Mouse (Mus musculus): Measurements from ENCODE around the gene Cgn.
"Not testable (repeated sequence)": the region's sequence is repeated elsewhere in the genome, so short reads cannot be mapped to it uniquely, and the experiment has no call there.

Cgn gene

DNA sequence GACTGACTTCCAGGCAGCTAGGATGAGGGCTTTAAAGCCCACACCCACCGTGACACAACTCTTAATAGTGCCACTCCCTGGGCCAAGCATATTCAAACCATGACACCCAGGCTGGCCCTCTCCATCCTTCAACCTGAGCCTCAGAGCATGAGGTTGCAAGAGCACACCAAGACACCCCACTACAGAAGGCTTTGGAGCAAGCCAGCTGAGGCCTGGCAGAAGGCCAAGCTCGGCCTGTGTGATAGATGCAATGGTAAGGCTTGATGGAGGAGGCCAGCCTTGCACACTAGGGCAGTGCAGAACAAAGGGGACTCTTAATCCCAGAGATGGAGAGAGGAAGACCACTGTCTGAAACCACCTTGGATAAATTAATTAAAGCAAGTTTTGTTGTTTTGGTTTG lies 3.2 kb upstream of the Cgn start:
- DNase-seq (ENCODE audit: low spot score): no peak

DNA sequence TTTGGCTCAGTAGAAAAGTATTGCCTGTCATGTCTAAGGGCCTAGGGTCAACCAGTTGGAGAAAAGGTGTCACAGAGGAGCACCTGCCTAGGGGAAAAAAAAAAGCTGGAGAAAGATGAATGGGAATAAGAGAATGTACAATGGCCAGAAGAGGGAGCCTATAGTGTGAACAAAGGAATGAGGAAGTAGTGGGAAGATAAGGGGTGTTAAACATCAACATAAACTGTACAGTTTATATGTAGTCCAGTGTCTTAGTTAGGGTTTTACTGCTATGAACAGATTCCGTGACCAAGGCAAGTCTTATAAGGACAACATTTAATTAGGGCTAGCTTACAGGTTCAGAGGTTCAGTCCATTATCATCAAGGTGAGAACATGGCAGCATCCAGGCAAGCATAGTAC lies 2.8 kb upstream of the Cgn start:
- no peak for DNase-seq (ENCODE audit: low spot score)

DNA sequence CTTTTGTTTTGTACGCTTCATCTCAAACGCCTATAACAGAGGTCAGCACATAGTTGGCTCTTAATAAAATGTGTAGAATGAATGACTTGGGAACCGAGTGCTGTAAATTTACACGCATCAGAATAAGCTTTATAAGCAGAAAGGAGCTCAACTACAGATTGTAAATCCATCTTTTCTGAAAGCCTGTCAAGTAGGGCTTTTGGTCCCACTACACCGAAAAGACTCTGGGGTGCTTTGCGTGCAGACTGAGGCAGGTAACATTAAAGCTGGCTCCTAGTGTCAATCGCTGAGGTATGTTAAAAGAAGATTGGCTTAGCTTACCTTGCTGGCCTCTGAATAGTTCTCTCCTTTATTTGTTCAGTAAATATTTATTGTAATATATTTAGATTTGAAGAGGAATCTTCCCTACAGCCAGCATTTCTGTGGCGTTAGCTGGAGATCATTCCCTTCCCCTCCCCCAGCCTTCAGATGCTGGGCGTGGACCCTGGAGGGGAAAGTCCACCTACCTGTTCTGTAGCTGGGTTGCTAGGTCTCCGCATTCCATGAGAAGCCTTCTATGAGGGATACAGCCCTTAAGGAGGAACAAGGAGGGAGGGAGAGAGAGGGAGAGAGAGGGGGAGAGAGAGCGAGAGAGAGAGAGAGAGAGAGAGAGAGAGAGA lies 959 bp upstream of the Cgn start:
- DNase-seq (ENCODE audit: low spot score): no peak

DNA sequence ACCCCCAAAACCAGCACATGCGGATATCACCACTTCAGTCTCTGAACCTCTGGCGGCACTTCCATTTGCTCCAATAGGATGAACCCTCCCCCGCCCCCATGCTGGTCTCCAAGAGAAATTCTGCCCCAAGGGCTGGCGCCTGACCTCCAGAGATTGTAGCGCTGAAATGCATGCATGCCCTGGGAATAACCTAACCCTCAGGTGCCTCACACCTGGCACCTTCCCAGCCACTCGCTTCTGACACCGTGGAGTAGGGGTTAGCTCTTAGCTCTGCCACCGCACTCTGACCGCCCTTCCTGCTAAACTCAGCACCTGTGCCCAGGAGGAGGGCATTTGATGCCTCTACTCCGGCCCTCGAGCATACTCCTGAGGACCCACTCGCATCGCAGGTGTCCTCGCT lies 334 bp downstream of the Cgn start:
- no peak for DNase-seq (ENCODE audit: low spot score)

DNA sequence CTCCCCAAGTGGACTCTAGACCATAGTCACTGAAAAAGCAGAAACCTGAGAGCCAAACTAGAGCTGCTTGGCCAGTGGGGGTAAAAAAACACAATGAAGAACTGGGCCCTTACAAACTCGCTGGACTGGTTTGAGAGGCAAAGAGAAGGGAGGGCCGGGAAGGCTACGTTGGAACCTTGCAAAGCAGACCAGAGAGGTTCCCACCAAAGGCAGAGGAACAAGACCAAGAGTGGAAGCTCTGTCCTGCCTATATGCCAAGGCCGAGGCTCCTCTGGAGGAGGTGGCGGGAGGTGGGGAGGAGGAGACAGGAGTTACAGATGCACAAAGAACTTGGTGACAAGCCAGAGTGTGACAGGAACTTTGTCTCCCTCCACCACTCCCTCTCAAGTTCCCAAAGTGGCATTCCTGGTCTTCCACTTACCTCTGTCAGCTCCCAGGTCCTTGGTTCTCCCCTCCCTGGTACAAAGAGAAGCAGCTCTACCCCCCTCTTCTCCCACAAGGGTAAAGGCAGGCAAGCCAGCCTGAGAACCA lies 2.1 kb downstream of the Cgn start:
- no peak for DNase-seq (ENCODE audit: low spot score)

DNA sequence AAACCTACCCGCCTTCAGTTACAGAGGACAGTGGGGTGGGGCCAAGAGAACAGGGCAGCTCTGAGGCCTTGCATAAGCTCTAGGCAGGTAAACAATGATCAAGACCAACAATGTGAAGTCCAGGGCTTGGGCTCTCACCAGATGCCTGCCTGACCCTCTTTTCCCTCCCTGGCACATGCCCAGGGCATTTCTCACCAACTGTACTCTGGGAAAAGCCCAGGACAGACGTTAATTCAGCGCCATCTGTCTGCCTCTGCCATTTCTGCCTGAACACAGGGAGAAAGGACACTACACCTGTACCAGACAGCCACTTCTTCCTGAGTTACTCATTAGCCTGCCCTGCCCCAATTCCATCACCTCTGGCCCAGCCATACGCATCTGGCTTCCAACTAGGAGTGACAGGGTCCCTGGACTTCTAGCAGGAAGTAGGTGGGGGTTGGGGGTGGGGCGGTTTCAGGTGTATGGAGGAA lies 2.8 kb downstream of the Cgn start:
- no peak for DNase-seq (ENCODE audit: low spot score)

DNA sequence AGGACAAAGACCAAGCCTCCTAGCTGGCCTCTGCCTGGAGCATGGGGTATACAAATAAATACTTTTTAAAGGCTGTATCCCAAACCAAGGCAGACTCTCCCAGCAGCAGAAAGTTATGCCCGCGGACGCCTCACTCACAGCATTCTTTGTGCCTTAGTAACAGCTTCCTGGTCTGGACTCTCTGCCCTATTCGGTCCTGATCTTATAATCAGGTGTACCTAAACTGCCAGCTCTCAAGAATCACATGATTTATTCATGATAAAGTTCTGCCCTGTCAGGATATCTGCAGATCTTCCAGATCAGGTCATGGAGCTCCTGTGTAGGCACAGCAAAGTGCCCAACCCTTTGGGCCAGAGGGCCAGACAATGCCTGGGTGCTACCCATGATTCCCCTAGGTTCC lies 3.4 kb downstream of the Cgn start:
- DNase-seq (ENCODE audit: low spot score): no peak

DNA sequence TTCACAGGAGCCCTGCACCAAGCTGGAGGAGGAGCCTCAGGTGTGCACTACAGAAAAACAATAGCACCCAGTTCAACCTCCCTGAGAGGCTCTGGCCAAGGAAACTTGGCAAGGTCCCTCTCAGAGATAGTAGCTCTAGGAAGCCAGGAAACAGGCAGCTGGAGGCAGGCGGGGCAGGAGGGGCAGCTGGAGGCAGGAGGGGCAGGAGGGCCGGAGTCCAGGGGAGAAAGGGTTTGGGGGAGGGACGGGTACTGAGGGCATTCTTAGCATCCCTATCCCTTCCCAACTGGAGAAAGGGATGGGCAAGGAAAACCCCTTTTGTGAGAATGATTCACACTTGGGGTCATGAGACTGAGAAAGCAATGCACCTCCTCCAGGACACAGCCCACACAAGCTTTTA lies 4.9 kb downstream of the Cgn start:
- no peak for DNase-seq (ENCODE audit: low spot score)

DNA sequence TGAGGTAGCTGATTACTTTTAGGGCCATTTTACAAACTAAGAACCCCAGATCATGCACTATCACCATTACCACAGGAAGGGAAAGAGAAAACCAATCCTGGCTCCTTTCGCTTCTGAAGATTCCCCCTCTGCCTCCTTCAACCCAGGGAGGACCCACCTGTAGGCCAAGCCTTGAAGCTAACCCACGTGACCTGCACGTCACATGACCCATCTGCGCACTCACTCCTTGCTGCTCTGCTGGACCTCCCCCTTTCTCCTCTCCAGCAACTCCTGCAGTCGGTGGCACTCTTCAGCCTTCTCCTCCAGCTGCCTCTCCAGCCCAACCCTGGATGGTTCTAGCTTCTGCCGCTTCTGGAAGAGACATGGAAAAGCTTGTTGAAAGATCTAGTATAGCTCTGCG lies 10.4 kb downstream of the Cgn start:
- no peak for DNase-seq (ENCODE audit: low spot score)

DNA sequence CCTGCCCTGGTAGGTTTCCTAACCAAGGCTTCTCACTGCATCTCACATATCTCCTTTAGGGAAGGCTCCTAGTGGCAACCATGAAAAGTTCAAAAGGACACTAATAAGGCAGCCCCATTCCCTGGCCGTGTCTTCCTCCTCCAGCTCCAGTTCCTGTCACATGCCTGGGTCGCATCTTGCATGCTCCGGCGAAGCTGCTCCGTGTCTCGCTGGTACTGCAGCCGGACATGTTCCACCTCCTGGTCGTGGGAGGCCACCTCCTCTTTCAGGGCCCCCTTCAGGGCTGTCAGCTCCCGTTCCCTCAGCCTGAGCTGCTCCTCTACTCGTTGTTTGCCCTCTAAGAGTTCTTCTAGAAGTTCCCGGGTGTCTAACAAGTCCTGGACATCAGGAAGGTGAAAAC lies 12.3 kb downstream of the Cgn start:
- no peak for DNase-seq (ENCODE audit: low spot score)

DNA sequence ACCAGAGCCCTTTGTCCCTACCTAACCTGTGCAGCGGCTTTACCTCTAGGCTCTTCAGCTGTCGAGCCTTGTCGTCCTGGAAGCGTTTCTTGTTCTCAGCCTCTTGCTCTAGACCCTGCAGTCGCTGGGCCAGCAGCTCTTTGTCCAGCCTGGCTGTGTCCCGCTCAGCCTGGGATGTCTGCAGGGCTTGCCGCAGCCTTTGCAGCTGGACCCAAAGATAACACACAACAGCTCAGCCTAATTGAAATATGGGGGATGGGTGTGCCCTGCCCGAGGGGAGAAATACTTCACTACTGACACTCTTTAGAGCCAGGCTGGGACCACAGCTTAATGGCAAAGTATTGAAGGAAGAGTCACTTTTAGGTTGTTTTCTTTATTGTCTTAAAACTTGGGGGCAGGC lies 20.8 kb downstream of the Cgn start:
- DNase-seq (ENCODE audit: low spot score): not testable (repeated sequence)

DNA sequence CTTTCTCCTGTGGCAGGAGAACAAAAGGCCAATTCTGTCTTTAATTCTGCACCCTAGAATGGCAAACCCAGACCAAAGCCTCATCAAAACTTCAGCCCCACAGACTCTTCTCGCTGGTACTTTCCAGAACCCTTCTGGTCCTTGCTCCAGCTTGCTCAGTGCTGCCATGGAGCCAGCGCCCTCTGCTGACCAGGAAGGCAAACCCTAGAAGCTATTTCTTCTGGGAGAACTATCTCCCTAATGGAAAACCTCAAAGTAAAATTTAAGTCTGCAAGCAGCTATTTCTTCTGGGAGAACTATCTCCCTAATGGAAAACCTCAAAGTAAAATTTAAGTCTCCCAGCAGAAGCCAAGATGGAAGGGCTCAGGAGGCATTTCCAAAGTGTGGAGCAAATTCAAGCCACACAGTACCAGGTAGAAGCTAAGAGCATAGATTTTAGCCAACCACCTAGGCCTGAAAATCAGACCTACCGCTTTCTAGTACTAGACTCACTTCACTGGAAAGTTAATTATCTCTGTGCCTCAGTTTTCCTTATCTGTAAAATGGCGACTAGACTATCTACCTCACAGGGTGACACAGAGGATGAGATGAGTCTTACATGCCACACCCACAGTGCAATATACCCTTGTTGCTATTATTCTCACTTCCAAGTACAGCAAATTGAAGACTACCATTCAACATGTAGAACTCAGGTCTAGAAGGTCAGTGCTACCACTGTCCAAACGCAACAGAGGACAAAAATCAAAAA lies 21.6 kb downstream of the Cgn start:
- peak; percentile 34 for DNase-seq (ENCODE audit: low spot score)

DNA sequence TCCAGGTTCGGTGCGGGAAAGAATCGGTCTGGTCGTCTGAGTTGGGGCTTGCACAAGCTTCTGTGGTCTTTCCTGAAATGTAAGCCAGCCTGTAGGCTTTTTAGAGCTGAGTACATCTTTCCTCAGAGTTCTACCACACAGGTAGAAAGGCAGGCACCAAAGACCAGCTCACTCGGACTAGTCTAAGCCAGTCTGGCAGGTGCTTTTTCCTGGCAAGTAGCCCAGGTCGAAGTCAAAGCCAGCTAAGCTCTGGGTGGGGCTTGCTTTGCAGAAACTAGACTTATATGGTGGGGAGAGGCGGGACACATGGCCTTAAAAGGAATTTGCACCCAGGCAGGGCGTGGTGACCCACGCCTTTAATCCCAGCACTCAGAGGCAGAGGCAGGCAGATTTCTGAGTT lies 27.9 kb downstream of the Cgn start:
- peak; percentile 15 for DNase-seq (ENCODE audit: low spot score)

DNA sequence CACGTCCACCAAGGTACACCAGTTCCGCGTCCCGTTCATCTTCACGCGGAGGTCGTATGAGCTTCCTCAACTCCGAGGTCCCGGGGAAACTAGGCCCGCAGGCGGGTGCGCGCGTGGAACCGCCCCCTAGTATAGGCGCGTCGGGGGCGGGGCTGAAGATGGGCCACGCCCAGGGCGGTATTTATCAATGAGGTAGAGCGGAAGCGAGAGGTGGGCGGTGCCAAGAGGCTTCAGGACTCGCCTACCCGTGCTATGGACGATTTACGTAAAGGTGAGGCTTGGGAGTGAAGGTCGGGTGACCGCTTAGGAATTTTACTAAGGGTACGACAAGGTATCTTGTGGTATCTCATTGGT lies 28.3 kb downstream of the Cgn start:
- not testable (repeated sequence) for DNase-seq (ENCODE audit: low spot score)

DNA sequence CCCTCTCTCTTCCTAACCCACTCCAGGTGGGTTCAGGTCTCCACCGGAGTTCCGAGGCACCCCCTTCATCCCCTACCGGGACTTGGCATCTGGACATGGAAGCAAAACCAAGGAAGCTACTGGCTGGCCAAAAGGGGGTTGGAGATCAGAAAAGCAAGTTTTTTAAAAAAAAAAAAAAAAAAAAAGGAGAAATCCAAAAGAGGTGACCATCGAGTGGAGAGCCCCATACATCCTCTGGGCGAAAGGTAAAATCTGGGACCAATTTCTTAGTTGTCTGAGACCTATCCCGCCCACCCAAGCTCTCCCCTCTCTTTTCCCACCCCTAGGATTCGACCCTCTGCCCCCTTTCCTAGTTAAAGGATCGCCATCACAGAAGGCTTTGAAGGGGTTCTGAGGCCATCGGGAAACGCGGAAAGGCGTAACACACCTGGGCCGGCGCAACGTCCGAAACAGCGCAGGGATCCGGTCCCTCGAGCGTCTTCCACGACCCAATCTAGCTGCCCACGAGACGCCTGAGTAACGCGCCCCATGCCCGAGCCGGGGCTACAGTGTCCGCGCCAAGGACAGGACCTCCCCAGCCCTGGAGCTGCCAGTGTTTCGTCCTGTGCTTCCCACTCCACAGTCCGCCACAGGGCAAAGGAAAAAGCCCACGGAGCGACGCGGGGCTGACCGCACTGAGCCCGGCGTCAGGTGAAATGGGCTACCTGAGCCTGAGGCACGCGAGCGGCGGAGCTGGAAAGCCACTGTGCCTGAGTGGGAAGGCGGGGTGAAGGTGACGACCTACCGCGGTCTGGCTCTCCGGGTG lies 28.8 kb downstream of the Cgn start:
- DNase-seq (ENCODE audit: low spot score): not testable (repeated sequence)

DNA sequence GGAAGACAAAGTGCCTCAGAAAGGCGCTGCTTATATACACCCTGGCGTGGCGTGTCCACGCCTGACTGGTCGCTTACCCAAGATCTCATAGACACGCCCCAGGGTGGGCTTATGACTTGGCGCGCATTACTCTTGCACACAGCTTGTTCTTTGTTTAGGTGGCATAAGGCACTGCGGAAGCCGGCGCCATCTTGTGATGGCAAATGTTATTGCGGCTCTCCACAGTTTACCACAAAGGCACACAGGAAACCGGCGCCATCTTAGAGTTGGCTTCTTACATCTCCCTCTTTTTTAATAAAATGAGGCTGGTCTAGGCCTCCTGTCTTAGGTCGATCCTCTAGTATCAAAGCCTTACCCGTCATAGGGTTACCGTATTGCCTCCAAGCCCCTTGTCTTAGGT lies 40.6 kb downstream of the Cgn start:
- no peak for DNase-seq (ENCODE audit: low spot score)

DNA sequence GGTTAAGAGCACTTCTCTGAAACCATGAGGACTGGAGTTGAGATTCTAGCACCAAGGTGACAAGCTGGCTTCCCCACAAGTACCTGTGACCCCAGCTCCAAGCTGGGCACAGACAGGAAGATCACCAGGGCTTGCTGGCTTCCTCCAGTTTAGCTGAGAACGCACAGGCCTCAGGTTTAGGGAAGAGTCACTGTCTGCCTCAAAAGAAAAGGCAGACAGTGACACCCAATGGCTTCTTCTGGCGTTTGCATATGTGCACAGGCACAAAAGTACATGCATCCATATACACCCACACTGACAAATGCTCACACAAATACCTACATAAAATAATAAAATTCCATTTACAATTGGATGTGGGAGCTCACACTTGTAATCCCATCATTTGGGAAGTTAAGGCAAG lies 62.7 kb downstream of the Cgn start:
- DNase-seq (ENCODE audit: low spot score): not testable (repeated sequence)

DNA sequence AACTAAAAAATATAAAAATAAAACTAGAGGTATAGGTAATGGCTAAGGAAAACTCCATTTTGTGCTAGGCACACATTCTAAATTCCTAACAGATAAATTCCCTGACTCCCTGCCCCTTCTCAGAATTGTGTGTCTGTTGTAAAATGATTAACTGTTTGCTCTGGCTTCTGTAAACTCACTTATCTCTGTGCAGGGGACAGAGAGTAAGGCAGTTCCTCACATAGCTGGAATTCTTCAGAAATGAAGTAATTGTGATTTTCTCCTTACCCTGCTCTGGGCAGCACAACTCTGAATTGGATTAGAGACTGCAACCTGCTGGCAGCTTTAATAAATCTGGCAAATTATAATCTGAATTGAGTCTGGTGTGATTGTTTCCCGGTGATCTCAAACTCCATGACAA lies 68.0 kb downstream of the Cgn start:
- DNase-seq (ENCODE audit: low spot score): not testable (repeated sequence)

DNA sequence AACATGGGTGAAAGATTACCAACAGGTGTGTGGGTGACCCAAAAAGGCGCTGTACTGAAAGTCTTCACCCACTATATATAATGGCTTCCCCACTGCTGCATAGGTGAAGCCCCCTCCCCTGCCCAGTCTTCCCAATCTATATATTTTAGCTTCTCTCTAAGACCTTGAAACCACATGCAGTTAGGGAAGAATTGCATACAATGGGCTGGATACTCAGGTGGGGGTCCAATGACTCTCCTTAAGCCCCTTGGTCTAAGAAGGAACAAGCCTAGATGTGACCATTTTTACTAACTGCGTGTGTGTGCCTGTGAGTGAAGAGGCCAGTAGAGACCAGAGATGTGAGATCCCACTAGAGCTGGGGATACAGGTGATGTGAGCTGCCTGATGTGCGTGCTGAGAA lies 72.9 kb downstream of the Cgn start:
- DNase-seq (ENCODE audit: low spot score): not testable (repeated sequence)

DNA sequence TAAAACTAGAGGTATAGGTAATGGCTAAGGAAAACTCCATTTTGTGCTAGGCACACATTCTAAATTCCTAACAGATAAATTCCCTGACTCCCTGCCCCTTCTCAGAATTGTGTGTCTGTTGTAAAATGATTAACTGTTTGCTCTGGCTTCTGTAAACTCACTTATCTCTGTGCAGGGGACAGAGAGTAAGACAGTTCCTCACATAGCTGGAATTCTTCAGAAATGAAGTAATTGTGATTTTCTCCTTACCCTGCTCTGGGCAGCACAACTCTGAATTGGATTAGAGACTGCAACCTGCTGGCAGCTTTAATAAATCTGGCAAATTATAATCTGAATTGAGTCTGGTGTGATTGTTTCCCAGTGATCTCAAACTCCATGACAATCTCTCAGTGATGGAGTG lies 75.7 kb downstream of the Cgn start:
- DNase-seq (ENCODE audit: low spot score): not testable (repeated sequence)
